Comparison of ENCODE assay signal across 8 mouse cellular contexts in genomic region chr10:94408356-94409146, GRCm38 (mm10).
DNase-seq lines count a peak whose midpoint lies in the region; ATAC-seq and TF ChIP-seq lines count a peak whose summit lies in the region.

No protein-coding gene starts in this region.

- no peak overlapping the region for H3K27ac ChIP-seq in ES-Bruce4 (ENCODE audit: insufficient read depth, low read length)
- H3K27ac ChIP-seq in forebrain, embryonic 12.5 days, result no peak overlapping the region
- H3K27ac ChIP-seq in heart, postnatal 0 days (ENCODE audit: low read depth), result no peak overlapping the region
- no peak overlapping the region for H3K27ac ChIP-seq in liver, embryonic 14.5 days
- no peak overlapping the region for H3K27ac ChIP-seq in neural tube, embryonic 11.5 days (ENCODE audit: low read depth, low read length)
- H3K27ac ChIP-seq in stomach, embryonic 16.5 days (ENCODE audit: low read length), result no peak overlapping the region

- no peak for TF ChIP-seq EP300 in ES-Bruce4 (IDR thresholded peaks at IDR 0.05; ENCODE audit: insufficient read depth, low read depth, low read length)
- no peak for TF ChIP-seq EP300 in heart, postnatal 0 days (IDR thresholded peaks at IDR 0.05; ENCODE audit: low read depth)
- no peak for TF ChIP-seq EP300 in liver, embryonic 14.5 days (IDR thresholded peaks at IDR 0.05; ENCODE audit: low read depth)

- peak; percentile 40 for DNase-seq in c-Kit-positive CD71-positive TER-119-negative erythroid progenitor cells, embryonic 14.5 days (ENCODE audit: low read depth)
- DNase-seq in heart, postnatal 0 days (ENCODE audit: low spot score), result peak; percentile 84
- DNase-seq in kidney, postnatal 36 days, result peak; percentile 84 to 85
- peak; percentile 17 to 38 (median 34) for DNase-seq in liver, embryonic 14.5 days (ENCODE audit: low read depth in 3 of 3, low spot score in 3 of 3)
- peak; percentile 80 for DNase-seq in neural tube, embryonic 11.5 days (ENCODE audit: low spot score)

- peak overlapping the region; percentile 50 for H3K4me2 ChIP-seq in forebrain, embryonic 12.5 days
- peak overlapping the region; percentile 64 for H3K4me2 ChIP-seq in heart, postnatal 0 days (ENCODE audit: low read depth, low read length)
- H3K4me2 ChIP-seq in liver, embryonic 14.5 days (ENCODE audit: low read depth), result peak overlapping the region; percentile 31
- H3K4me2 ChIP-seq in neural tube, embryonic 11.5 days (ENCODE audit: low read depth), result peak overlapping the region; percentile 30
- H3K4me2 ChIP-seq in stomach, embryonic 16.5 days (ENCODE audit: low read depth, low read length), result peak overlapping the region; percentile 68

- ATAC-seq in forebrain, embryonic 12.5 days (ENCODE audit: low FRiP score), result peak; percentile 78
- ATAC-seq in heart, postnatal 0 days (ENCODE audit: insufficient read depth, low read depth), result peak; percentile 83
- ATAC-seq in liver, embryonic 14.5 days (ENCODE audit: insufficient read depth), result no peak
- peak; percentile 58; the same call in 1 of the 2 replicates for ATAC-seq in neural tube, embryonic 11.5 days (ENCODE audit: insufficient read depth, low FRiP score, low TSS enrichment)
- ATAC-seq in stomach, embryonic 16.5 days (ENCODE audit: insufficient read depth, low FRiP score), result peak; percentile 79

- TF ChIP-seq CTCF in ES-Bruce4 (IDR thresholded peaks at IDR 0.05; ENCODE audit: low read depth, low read length), result peak; percentile 67
- TF ChIP-seq CTCF in heart, postnatal 0 days (IDR thresholded peaks at IDR 0.05; ENCODE audit: low read depth), result peak; percentile 98
- peak; percentile 93 for TF ChIP-seq CTCF in liver, embryonic 14.5 days (IDR thresholded peaks at IDR 0.05; ENCODE audit: low read depth)

- H3K4me1 ChIP-seq in ES-Bruce4 (ENCODE audit: control insufficient read depth, insufficient read depth, low read length), result no peaks in the 10 kb centered on the region
- peaks cover 6% of the 10 kb centered on the region; the same call in 1 of the 2 replicates for H3K4me1 ChIP-seq in forebrain, embryonic 12.5 days
- no peaks in the 10 kb centered on the region for H3K4me1 ChIP-seq in heart, postnatal 0 days (ENCODE audit: control insufficient read depth, insufficient read depth)
- no peaks in the 10 kb centered on the region; a peak in 1 of 4 replicates for H3K4me1 ChIP-seq in liver, embryonic 14.5 days (replicated peaks; ENCODE audit: control insufficient read depth in 2 of 2, insufficient read depth in 2 of 2, low read length in 1 of 2)
- peaks cover 8% of the 10 kb centered on the region for H3K4me1 ChIP-seq in neural tube, embryonic 11.5 days (ENCODE audit: control insufficient read depth, insufficient read depth, low read length)
- peaks cover 3% of the 10 kb centered on the region; the same call in 1 of the 2 replicates for H3K4me1 ChIP-seq in stomach, embryonic 16.5 days (ENCODE audit: control insufficient read depth, insufficient read depth, low read length)

- no peak overlapping the region for H3K9ac ChIP-seq in ES-Bruce4 (ENCODE audit: low read depth, poor library complexity, severe bottlenecking)
- H3K9ac ChIP-seq in forebrain, embryonic 12.5 days, result 0 out of 2 replicates have a peak overlapping the region, but pooled peaks have one; percentile 22
- peak overlapping the region; percentile 40 for H3K9ac ChIP-seq in heart, postnatal 0 days (replicated peaks; ENCODE audit: low read depth, low read length)
- no peak overlapping the region for H3K9ac ChIP-seq in liver, embryonic 14.5 days (replicated peaks)
- H3K9ac ChIP-seq in neural tube, embryonic 11.5 days (ENCODE audit: low read length), result peak overlapping the region; percentile 20; the same call in 1 of the 2 replicates
- H3K9ac ChIP-seq in stomach, embryonic 16.5 days (ENCODE audit: low read length), result peak overlapping the region; percentile 75

- no peak overlapping the region for H3K4me3 ChIP-seq in ES-Bruce4 (ENCODE audit: low read depth, low read length)
- H3K4me3 ChIP-seq in forebrain, embryonic 12.5 days (replicated peaks), result peak overlapping the region; percentile 12; the same call in 1 of the 2 replicates
- peak overlapping the region; percentile 40 for H3K4me3 ChIP-seq in heart, postnatal 0 days (ENCODE audit: low read depth, low read length)
- peak overlapping the region; percentile 6 to 56; a peak in 2 of 4 replicates for H3K4me3 ChIP-seq in liver, embryonic 14.5 days (ENCODE audit: insufficient read depth in 1 of 2, low read depth in 2 of 2, low read length in 2 of 2)
- H3K4me3 ChIP-seq in neural tube, embryonic 11.5 days (ENCODE audit: low read depth, low read length), result peak overlapping the region; percentile 14; the same call in 1 of the 2 replicates
- H3K4me3 ChIP-seq in stomach, embryonic 16.5 days (replicated peaks; ENCODE audit: low read length), result peak overlapping the region; percentile 39

- H3K36me3 ChIP-seq in ES-Bruce4 (ENCODE audit: control insufficient read depth, insufficient read depth, low read length, poor library complexity, severe bottlenecking), result no peaks in the 10 kb centered on the region
- no peaks in the 10 kb centered on the region for H3K36me3 ChIP-seq in forebrain, embryonic 12.5 days (replicated peaks)
- H3K36me3 ChIP-seq in heart, postnatal 0 days (replicated peaks; ENCODE audit: control insufficient read depth, insufficient read depth, low read length), result no peaks in the 10 kb centered on the region
- H3K36me3 ChIP-seq in liver, embryonic 14.5 days (replicated peaks; ENCODE audit: control insufficient read depth, insufficient read depth, low read depth), result no peaks in the 10 kb centered on the region
- H3K36me3 ChIP-seq in neural tube, embryonic 11.5 days (ENCODE audit: control insufficient read depth, insufficient read depth, low read length), result no peaks in the 10 kb centered on the region
- H3K36me3 ChIP-seq in stomach, embryonic 16.5 days (ENCODE audit: control insufficient read depth, insufficient read depth, low read length), result no peaks in the 10 kb centered on the region

- WGBS in forebrain, embryonic 12.5 days, result 27% methylated on average over 22 of the region's 22 CpGs
- 20% methylated on average over 22 of the region's 22 CpGs for WGBS in heart, postnatal 0 days
- WGBS in liver, embryonic 14.5 days (ENCODE audit: insufficient replicate concordance), result 25% methylated on average over 22 of the region's 22 CpGs
- WGBS in neural tube, embryonic 11.5 days, result 25% methylated on average over 22 of the region's 22 CpGs
- WGBS in stomach, embryonic 16.5 days, result 18% methylated on average over 22 of the region's 22 CpGs

- H3K27me3 ChIP-seq in ES-Bruce4 (ENCODE audit: control insufficient read depth, insufficient read depth, low read length, poor library complexity, severe bottlenecking), result no peaks in the 10 kb centered on the region
- 0 out of 2 replicates have a peak, but pooled peaks cover 4% of the 10 kb centered on the region for H3K27me3 ChIP-seq in forebrain, embryonic 12.5 days
- H3K27me3 ChIP-seq in heart, postnatal 0 days (ENCODE audit: control insufficient read depth, insufficient read depth, low read length), result no peaks in the 10 kb centered on the region
- no peaks in the 10 kb centered on the region for H3K27me3 ChIP-seq in liver, embryonic 14.5 days (ENCODE audit: control insufficient read depth, insufficient read depth, low read length)
- no peaks in the 10 kb centered on the region for H3K27me3 ChIP-seq in neural tube, embryonic 11.5 days (ENCODE audit: control insufficient read depth, insufficient read depth, low read length)
- no peaks in the 10 kb centered on the region; the same call in 1 of the 2 replicates for H3K27me3 ChIP-seq in stomach, embryonic 16.5 days (ENCODE audit: control insufficient read depth, insufficient read depth, low read length)

- no peaks in the 10 kb centered on the region for H3K9me3 ChIP-seq in ES-Bruce4 (replicated peaks; ENCODE audit: control insufficient read depth, insufficient read depth, low read length, poor library complexity, severe bottlenecking)
- H3K9me3 ChIP-seq in forebrain, embryonic 12.5 days, result no peaks in the 10 kb centered on the region
- no peaks in the 10 kb centered on the region for H3K9me3 ChIP-seq in heart, postnatal 0 days (replicated peaks; ENCODE audit: control insufficient read depth, low read length)
- H3K9me3 ChIP-seq in liver, embryonic 14.5 days (ENCODE audit: control insufficient read depth, low read length), result no peaks in the 10 kb centered on the region
- H3K9me3 ChIP-seq in neural tube, embryonic 11.5 days (ENCODE audit: control insufficient read depth, low read length), result no peaks in the 10 kb centered on the region
- no peaks in the 10 kb centered on the region for H3K9me3 ChIP-seq in stomach, embryonic 16.5 days (replicated peaks; ENCODE audit: control insufficient read depth, low read length)

- TF ChIP-seq POLR2A in ES-Bruce4 (IDR thresholded peaks at IDR 0.05; ENCODE audit: insufficient read depth, low read length), result no peak

Comparison
In these comparisons a context has a peak if more than half of its experiments do, and no peak if none do; other contexts are left out.
1. H3K9ac ChIP-seq: peak in forebrain, embryonic 12.5 days (single experiment), heart, postnatal 0 days (single experiment), neural tube, embryonic 11.5 days (single experiment) and stomach, embryonic 16.5 days (single experiment); none in ES-Bruce4 (single experiment) and liver, embryonic 14.5 days (single experiment).
2. DNase-seq: peak in every context shown above with its lines; median percentile 84 in kidney, postnatal 36 days; 84 in heart, postnatal 0 days; 80 in neural tube, embryonic 11.5 days; 40 in c-Kit-positive CD71-positive TER-119-negative erythroid progenitor cells, embryonic 14.5 days; 34 in liver, embryonic 14.5 days.
3. Peak in every context shown above with its lines, with median percentiles within 50 percentile points of each other: CTCF ChIP-seq and H3K4me2 ChIP-seq.